Mouse (Mus musculus): ENCODE results near the gene Slc7a6. TPM values are rescaled to one million over a fixed set of nuclear protein-coding genes. Genes with fewer than 3 reads are reported as not detected.

Slc7a6 gene
- total RNA-seq, 1 experiment from 2014 or later, result 11.1 TPM

DNA sequence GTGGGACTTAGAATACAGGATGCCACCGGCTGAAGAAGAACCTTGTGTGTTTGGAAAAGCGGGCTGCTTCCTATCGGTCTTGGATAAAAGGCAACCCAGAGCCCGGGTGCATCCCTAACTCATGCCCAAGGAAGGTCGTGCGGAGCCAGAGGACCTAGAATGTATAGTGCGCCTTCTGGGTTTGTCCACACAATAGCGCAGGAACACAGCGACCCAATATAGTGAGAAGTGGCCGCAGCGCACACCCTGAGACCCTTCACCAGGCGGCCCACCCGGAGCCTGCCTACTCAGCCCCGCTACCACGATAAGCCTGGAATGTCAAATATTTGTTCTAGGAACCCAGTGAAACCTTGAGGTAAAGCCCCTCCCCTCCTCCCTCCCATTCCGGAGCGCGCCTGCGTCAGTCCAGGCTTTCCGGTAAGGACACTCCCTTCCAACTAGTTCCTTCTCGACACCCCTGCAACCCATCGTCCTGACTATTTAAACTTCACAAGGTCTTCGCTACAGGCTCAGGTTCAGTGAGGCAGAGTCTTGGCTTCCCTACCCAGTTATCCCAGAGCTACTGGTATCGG is 30.7 kb upstream of the Slc7a6 start:
- peak; percentile 38; the same call in 1 of the 2 replicates for ATAC-seq (replicated peaks; ENCODE audit: insufficient number of reproducible peaks, low FRiP score, low TSS enrichment, poor library complexity, severe bottlenecking)

DNA sequence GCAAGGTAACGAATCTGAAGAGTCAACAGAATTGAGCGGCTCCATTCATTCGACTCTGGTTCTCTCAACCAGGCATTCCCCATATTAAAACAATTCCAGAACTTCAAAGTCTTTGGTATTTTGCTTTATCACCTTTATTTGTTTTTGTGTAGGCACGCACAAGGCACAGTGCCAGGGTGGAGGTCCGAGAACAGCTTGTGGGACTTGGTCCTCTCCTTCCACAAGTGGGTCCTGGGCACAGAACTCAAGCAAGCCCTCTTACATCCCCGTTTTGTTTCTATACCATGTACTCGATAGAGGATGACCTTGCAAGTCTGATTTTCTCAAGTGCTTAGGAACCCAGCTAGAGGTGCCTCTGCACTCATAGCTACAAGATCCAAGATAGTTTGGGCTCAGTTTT is 30.0 kb upstream of the Slc7a6 start:
- no peak for ATAC-seq (replicated peaks; ENCODE audit: insufficient number of reproducible peaks, low FRiP score, low TSS enrichment, poor library complexity, severe bottlenecking)

DNA sequence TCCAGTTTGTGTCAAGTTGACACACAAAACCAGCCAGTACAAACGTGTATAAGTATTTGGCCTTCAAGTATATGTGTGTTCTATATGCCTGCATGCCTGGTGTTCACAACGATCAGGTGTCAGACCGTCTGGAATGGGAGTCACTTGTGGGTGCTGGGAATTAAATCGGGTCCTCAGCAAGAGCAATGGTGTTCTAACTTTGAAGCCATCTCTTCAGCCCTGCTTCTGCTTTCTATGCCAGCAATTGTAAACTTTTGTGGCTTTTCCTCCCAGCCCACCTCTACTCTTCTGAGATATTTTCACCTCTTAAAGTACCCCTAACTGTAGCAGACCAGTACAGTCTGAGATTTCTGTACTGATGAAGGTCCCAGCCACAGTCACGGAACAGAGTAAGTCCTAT is 28.5 kb upstream of the Slc7a6 start:
- ATAC-seq (replicated peaks; ENCODE audit: insufficient number of reproducible peaks, low FRiP score, low TSS enrichment, poor library complexity, severe bottlenecking), result no peak

DNA sequence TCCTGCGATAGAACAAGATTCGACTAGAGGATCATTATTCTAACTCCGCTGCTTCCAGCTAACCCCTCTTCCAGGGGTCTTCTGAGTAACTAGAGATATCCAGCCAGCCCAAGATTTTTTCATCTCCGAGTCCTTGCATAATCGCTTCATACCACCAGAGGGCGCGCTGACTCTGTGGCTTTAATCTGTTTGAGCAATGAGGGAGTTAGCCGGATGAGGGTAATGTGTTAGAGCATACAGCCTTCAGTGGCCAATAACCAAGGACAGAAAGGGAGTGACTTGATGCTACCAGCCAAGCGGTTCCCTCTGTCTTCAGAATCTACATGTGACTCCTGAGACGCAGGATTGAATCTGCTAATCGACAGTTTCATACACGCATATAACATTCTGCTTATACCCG is 27.9 kb upstream of the Slc7a6 start:
- ATAC-seq (replicated peaks; ENCODE audit: insufficient number of reproducible peaks, low FRiP score, low TSS enrichment, poor library complexity, severe bottlenecking), result peak; percentile 80

DNA sequence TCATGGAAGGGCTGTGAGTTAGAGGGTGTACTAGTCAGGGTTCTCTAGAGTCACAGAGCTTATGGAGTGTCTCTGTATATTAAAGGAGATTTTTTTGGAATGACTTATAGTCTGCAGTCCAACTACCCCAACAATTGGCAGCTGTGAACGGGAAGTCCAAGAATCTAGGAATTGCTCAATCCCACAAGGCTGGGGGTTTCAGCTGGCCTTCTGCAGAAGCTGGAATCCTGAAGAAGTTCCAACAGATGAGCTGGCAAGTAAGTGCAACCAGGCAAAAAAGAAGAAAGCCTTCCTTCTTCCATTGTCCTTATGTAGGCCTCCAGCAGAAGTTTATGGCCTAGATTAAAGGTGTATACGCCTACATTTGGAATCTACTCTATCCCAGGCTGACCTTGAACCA is 23.3 kb upstream of the Slc7a6 start:
- no peak for ATAC-seq (replicated peaks; ENCODE audit: insufficient number of reproducible peaks, low FRiP score, low TSS enrichment, poor library complexity, severe bottlenecking)

DNA sequence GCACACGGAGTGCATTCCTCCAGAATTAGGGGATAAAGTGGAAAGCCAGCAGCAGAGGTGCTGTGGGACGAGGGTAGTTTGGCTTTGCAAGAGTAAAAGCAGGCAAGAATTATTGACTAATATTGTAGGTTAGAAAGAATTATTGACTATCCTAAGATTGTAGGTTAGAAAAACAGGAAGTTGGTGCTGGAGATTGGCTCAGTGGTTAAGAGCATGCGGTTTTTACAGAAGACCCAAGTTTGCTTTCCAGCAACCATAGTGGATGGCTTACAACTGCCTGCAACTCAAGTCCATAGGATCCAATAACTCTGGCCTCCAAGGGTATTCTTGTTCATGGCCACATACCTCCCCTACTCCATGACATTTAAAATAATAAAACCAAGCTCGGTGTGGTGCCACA is 22.6 kb upstream of the Slc7a6 start:
- ATAC-seq (replicated peaks; ENCODE audit: insufficient number of reproducible peaks, low FRiP score, low TSS enrichment, poor library complexity, severe bottlenecking), result no peak

DNA sequence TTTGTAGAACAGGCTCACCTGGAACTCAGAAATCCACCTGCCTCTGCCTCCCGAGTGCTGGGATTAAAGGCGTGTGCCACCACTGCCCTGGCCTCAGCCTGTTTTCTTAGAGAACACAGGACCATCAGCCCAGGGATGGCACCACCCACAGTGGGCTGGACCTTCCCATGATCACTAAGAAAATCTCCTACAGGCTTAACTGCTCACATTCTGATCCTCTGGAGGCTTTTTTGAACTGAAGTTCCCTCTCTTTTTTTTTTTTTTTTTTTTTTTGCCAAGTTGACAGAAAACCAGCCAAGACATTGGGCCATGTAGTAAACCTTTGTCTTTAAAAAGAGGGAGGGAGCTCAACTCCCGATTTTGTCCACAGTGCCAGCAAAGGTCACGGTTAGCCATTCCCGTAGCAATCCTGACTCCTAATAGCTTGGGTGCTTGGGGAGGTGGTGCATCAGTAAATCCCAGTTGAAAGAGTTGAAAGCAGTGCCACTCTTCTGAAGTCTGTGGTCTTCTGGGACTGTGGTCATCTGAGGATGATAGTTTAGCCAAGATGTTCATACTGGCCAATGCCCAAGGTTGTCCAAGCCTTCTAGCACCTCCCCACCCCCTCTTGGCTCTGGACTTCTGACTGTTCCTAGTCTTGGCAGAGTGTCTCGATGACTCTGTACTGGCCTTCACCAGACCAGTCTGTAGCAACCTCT is 20.6 kb upstream of the Slc7a6 start:
- no peak for ATAC-seq (replicated peaks; ENCODE audit: insufficient number of reproducible peaks, low FRiP score, low TSS enrichment, poor library complexity, severe bottlenecking)

DNA sequence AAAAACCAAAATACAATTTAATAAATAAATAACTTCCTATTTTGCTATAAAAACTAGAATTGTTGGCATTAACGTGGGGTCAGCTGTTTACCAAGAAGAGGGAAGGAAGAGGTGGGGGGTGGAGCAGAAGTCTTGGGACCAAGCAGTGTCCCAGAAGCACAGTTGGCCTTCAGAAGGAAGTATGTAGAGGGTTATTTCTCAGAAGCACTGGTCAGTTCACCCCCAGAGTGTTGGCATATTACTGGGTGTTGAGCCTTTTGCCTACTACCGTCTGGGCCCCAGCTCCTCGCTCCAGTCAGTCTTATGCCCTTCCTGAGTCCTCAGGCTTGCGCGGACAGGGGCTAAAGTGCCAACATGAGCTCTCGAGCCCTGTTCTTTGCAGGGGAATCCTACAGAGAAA is 19.6 kb upstream of the Slc7a6 start:
- no peak for ATAC-seq (replicated peaks; ENCODE audit: insufficient number of reproducible peaks, low FRiP score, low TSS enrichment, poor library complexity, severe bottlenecking)

DNA sequence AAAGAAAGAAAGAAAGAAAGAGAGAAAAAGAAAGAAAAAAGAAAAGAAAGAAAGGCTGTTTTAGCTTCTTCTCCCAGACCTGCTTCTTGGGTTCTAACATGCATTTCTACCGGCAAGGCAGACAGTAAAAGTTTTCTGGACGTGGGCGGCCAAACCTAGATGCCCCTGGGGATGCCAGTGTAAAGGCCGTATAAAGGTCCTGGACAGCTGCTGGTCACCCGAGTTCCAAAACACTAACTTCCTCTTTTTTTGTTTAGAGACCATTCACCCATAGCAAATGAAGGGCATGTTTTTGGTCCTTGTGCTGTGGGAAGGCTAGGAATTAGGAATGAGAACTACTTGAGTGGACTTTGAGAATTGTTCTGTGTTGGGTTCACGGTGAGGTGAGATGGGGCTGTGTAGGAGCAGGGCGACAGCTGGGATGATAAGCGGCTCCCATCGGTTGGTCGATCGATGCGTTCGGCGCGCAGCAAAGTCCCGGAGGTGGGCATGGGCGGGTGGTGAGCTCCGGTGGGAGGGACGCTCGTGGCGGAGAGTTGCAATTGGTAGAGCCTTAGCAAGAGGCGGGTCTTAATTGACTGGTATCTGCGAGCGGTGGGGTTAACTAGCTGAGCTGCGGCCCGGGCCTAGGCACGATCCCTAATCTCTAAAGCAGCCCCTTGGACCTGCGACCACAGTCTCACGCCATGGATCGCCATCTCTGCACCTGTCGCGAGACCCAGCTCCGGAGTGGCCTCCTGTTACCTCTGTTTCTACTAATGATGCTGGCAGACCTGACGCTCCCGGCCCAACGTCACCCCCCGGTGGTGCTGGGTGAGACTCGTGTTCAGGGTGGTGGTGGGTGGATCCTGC is 18.6 kb upstream of the Slc7a6 start, which contains the start of gene Pla2g15:
Gene Pla2g15, plus strand, starts transcription at position 599 of the 852 bp plus-strand sequence.
- ATAC-seq (replicated peaks; ENCODE audit: insufficient number of reproducible peaks, low FRiP score, low TSS enrichment, poor library complexity, severe bottlenecking), result peak; percentile 94

DNA sequence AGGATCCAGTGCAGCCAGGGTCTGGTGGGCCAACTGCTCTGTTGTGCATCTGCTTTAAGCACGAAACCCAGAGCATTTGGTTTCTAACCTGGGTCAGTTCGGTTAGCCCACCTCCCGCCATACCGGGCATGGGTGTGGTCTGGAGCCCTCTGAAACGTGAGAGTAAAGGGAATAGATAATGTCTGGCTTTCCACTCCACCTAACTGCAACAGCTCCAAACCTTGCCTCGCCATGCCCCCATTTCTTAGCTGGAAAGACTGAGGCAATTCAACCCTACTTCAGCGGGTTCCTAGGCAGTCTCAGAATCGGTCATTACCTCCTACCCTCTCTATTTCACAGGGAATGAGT is 18.0 kb upstream of the Slc7a6 start:
- no peak for ATAC-seq (replicated peaks; ENCODE audit: insufficient number of reproducible peaks, low FRiP score, low TSS enrichment, poor library complexity, severe bottlenecking)

DNA sequence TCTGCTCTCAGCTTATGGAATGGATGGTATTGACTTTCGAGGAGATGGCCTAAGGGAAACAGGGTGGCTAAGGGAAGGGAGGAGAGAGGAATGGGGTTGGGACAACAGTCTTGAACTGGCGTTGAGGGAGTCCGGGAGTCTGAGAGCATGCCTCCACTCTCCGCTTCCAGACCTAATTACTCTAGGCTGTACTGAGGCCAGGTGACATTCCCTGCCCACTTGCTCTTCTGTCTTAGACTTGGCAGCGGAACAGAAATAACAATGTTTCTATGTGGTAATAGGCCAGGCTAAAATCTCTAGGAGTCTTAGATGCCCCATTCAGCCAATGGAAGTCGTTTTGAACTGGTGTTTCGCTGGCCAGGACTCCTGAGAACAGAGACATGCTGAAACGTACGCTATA is 17.6 kb upstream of the Slc7a6 start:
- ATAC-seq (replicated peaks; ENCODE audit: insufficient number of reproducible peaks, low FRiP score, low TSS enrichment, poor library complexity, severe bottlenecking), result no peak

DNA sequence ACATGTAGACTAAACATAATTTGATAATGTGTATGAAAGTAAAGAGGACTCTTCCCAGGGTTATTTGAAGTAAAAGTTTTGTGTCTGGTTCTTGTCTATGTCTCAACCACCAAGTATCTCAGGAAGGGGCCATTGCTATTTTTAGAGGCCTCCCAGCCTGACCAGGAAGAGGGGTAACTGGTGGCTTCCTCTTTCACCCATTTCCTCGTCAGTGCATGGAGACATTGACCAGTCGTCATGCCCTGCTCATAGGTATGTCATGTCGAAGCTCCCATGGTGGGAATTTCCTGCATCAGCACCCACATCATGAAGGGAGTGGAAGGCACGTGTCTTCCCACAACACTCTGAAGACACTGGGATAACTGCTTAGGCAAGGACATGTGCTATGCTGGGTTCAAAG is 15.8 kb upstream of the Slc7a6 start:
- no peak for ATAC-seq (replicated peaks; ENCODE audit: insufficient number of reproducible peaks, low FRiP score, low TSS enrichment, poor library complexity, severe bottlenecking)

DNA sequence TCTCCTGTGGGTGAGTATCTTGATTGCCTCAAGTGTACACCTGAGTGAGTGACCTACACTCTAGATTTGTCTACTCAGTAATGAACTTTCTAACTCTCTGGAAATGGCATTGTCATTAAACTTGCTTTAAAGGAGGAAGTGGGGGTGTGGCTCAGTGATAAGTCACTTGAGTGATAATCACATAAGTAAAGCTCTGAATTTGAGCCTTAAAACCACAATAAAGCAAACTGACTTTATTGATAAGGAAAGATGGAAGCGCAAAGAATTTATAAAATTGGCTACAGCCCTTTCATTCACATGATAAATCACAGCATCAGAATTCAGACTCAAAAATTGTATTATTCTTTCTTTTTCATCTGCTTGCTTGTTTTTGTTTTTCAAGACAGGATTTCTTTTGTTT is 11.2 kb upstream of the Slc7a6 start:
- no peak for ATAC-seq (replicated peaks; ENCODE audit: insufficient number of reproducible peaks, low FRiP score, low TSS enrichment, poor library complexity, severe bottlenecking)

DNA sequence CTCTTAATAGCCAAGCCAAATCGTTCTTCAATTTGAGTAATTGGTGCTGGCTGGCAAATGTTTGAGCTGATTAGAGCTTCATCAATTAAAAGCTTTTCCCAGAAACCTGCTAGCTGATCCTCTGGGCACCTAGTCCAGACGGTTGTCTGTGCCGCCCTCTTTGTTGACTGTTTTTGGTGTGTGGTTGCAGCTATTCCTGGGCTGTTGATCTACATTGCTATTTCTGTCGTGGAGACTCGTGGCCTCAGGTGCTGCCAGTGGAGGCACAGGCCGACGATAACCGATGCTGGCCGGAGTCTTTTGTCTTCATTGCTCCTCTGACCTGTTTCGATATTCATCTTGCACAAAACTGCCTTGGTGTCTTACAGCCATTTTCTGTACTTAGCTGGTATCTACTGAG is 10.3 kb upstream of the Slc7a6 start:
- ATAC-seq (replicated peaks; ENCODE audit: insufficient number of reproducible peaks, low FRiP score, low TSS enrichment, poor library complexity, severe bottlenecking), result no peak

DNA sequence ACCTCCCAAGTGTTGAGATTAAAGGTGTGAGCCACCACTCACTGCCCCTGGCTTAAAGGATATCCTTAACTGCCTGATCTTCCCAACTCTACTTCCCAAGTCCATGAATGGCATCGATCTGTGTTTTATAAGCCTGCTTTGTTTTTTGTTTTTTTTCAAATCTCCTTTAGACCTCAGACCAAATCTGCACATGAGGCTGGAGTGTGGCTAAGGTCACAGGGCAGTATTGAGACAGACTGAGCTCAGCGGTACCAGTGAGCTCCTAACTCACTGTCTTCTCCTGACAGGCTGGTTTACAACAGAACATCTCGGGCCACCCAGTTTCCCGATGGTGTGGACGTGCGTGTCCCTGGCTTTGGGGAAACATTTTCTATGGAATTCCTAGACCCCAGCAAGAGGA is 8.8 kb upstream of the Slc7a6 start:
- no peak for ATAC-seq (replicated peaks; ENCODE audit: insufficient number of reproducible peaks, low FRiP score, low TSS enrichment, poor library complexity, severe bottlenecking)

DNA sequence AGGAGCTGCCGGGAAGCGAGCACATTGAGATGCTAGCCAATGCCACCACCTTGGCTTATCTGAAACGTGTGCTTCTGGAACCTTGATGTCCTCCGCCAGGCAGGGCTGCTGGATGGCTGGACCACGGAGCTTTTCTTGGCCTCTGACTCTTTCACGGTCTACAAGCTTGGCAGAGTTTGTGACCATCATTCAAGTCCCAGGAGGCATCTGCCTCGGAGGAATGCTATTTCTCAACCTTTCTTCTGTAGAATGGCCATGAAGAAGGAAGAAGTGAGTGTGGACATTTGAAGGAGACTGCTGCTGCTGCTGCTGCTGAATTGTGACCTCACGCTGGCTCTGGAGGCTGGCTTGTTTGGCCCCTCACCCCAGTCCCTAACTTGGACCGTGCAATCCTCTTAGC is 5.4 kb upstream of the Slc7a6 start:
- no peak for ATAC-seq (replicated peaks; ENCODE audit: insufficient number of reproducible peaks, low FRiP score, low TSS enrichment, poor library complexity, severe bottlenecking)

DNA sequence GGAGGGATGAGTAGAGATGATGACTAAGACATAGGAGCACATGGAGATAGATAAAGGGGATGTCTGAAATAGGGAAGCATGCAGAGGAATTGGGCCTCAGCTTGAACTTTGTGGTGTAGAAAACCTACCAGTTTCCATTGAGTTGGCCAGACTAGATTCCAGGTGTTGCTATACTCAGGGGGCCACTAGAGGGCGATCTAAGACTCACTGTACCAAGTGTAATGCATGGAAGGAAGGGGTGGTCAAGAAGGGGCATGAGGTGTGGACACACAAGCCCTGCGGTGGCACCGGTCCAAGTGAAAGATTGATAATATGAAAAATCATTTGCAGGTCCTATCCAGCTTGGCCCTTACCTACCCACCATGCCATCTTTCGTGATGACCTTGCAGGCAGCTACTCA is 3.2 kb upstream of the Slc7a6 start:
- peak; percentile 57 for ATAC-seq (replicated peaks; ENCODE audit: insufficient number of reproducible peaks, low FRiP score, low TSS enrichment, poor library complexity, severe bottlenecking)

DNA sequence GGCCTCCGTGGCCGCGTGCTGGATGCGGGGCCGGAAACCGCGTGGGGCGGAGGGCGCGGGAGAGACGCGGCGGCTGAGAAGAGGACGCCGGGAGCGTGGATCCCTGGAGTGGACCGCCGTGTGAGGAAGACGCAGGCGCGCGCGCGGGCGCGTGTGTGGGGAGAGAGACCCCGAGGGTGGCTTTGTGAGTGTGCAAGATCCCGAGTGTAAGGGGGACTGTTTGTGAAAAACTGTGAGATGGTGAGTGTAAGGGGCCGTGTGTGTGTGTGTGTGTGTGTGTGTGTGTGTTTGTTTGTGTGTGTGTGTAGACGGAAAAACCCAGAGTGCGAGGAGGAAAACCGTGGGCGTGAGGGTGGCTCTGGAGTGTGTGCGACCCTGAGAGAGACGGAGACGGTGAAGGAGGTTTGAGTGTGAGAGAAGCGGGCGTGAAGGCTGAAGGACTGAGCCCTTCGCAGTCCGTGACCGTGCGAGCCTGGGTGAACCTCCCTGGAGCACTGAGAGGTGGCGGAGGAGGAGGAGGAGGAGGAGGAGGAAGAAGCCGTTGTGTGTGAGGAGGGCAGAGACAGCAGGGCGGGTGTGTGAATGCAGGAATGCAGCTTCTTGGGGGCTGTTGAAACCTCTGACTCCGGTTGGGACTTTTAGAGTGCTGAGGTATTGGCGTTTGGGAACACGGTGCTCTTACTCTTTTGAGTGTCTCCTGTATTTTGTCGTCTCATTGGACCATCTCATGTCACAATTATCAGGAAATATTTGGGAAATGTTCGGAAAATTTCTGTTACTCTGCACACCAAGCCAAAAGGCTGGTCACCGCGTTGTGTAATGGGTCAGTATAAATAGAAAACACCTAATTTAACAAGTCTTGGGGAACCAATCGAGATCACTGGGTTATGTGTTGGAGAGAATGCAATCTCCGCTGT is 618 bp downstream of the Slc7a6 start:
- peak; percentile 46 for ATAC-seq (replicated peaks; ENCODE audit: insufficient number of reproducible peaks, low FRiP score, low TSS enrichment, poor library complexity, severe bottlenecking)

DNA sequence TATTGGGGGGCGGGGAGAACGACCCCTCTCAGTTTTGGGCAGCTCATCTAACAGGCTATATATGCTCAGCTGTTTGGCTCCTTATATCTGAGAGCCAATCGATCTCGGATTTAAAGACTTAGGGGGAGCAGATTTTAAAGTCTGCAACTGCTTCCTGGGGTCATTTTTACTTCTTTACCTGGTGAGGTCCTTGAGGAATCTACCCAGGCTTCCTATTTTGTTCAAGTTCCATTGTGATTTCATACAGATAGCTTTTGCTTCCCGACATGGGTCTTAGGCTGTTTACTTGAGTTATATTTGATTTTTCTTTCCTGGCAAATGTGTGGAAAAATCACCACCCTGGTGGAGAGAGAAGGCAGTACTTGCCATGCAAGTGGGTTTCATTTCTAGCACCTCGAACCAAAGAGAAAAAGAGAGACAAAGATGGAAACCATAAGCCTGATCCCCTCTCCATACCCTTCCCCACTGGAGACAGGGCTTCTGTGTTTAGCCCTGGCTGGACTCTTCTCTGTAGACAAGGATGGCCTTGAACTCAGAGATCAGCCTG is 1.4 kb downstream of the Slc7a6 start:
- no peak for ATAC-seq (replicated peaks; ENCODE audit: insufficient number of reproducible peaks, low FRiP score, low TSS enrichment, poor library complexity, severe bottlenecking)
